Mouse (Mus musculus): ENCODE measurements around the gene Prkab1.

GRCm38 (mm10) chr5:115977266-115977665 lies 47.0 kb downstream of the Prkab1 start:
- TF ChIP-seq TAL1 (IDR thresholded peaks at IDR 0.05; ENCODE audit: low read length) (no peak), GATA1 (IDR thresholded peaks at IDR 0.05; ENCODE audit: low read length) (no peak)
